Mouse (Mus musculus): ENCODE measurements at regions not wholly inside any gene's neighbourhood (a gene's known extent, or its start where the extent isn't known, plus 50 kb on each side); places are given as distances from the start of the nearest gene placed in this dataset.

DNA sequence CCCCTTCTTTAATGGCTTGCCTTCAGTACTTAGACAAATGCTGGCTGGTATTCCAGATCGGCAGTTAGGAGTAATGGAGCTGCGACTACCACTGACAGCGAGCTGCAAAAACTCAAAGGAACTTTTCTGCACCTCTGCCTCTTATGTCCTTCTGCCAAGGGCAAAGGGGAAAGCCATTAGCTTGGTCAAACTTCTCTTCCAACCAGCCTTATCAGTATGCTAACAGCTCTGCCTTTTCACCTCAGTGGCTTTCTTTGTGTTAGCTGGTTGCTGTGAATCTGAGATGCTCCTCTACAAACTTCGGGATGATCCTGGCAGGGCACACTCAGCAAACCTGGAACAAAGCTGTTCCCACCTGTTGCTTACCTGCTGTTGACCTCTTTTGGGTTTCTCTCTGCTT lies 89.4 kb upstream of the Hs6st1 start:
- DNase-seq: no peak

DNA sequence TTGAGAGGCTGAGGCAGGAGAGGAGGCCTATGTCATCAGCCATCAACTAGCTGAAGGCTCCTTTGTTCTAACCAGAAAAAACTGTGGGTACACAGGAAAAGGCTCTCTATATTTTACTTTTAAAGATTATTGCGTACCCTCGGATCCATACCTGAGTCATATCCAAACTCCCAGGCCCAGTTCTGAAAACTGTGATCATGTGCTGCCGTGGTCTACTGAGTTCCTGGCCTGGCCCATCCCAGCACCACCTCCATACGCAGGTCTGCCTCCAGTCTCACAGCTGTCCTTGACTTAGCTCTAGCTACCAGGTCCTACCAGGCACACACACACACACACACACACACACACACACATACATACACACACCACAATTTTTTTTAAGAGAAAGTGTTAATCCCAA lies 87.0 kb upstream of the Hs6st1 start:
- no peak for DNase-seq

DNA sequence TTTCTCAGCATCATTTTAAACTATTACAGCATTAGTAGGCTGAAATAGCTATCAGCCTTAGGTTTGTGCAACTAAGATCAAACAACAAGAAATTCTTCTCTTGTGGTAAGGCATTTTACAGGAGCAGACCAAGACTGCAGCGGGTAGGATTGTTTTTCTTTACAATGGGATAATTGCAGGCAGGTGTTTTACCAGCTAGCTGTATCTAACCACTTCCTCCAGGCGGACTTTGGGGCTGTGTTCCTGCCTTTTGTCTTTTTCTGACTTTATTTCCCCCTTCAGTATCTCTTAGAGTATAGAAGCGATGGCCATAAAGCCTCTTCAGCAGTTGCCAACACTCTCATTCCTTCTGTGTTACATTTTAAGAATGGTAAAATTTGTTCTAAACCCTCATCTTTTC lies 84.8 kb upstream of the Hs6st1 start:
- no peak for DNase-seq

DNA sequence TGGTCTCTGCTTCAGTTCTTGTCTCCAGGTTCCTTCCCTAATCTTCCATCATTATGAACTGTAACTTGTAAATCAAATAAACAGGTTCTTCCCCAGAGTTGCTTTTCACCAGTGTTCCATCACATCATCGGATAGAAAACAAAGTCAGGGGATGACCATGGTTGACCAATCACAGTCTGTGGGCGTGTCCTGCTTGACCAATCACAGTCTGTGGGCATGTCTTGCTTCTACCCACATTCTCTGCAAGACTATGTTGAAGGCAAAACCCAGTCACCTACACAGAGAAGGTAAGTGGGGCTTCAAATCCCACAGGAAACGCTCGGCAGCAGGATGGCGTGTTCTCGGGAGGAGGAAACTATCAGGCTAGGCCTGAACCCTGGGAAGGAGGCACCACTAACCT lies 82.9 kb upstream of the Hs6st1 start:
- no peak for DNase-seq

DNA sequence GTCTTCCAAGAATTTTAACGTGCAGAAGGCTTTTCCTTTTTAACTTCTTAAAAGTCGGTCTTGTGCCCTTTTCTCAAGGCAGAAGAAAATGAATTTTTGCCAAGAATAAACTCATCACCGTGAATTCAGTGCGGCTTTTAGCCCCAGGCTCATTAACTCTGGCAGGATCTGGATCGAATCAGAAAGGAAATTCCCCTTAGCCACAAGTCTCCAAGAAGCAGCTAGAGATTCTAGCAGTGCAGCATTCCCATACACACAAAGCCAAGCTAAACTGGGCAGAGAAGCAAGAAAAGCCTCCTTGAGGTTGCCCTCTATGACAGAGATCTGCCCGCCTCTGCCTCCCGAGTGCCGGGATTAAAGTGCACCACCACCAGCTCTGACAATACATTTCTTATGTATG lies 81.5 kb upstream of the Hs6st1 start:
- DNase-seq: no peak

DNA sequence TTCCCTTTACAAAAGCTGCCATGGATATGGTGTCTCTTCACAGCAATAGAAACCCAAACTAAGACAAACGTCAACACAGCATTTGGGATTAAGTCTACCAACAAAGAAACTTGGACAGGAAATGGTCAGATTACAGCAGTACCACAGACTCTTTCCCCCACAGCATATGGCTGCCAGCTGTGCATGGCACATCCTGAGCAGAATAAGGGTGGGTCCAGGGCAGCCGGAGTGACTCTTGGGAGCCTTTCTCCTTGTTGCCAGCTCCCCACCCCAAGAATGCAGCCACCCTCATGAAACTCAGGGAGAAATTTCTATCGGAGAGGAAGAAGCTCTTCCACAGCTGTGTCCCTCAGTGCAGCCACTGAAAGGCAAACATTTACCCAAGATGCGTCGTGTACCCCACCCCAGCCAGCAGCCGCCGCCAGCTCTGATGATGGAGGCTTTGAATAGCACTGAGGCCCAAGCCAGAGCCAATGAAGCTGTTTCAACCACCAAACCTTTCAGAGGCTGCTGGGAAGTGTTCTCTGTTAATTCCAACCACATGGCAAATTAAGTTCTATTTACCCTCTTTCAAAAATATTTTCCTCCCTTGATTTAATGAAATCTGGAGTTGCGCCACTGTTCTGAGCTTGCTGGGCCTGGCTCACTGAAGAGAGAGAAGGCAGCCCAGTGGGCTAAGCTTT lies 75.8 kb upstream of the Hs6st1 start:
- no peak for DNase-seq

DNA sequence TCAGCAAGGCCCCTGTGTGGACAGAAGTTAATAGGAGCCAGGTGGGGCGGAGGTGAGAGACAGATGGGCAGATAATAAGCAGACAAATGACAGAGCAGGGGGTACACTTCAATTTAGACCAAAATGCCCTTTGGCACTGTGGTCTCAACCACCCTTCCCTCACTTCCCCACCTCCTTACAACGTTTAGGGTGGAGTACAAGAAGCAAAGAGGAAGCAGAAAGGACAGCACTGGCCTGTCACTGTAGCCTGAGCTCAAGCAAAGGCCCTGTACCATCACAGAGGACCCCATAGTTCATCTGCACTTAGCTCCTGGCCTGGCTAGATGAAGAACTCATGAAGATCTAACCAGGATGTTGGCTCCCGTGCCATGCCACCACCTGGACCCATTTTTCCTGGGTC lies 75.3 kb upstream of the Hs6st1 start:
- DNase-seq: no peak

DNA sequence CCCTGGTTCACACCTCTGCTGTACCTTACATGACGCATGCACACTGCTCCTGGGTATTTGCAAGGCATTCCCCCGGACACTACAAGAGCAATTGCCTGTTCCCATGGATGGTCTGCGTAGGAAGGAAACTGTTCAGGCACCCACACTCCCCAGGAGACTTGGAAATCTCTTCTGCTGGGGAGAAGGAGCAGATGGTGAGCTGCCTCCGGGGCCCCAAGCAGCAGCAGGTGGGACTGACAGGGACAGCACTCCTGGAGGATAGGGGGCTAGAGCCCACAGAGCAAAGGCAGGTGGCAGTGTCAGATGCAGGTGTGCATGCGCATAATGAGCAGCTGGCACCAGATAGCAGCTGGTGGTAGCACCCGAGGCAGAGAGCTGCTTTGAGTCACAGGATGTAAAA lies 72.5 kb upstream of the Hs6st1 start:
- DNase-seq: no peak

DNA sequence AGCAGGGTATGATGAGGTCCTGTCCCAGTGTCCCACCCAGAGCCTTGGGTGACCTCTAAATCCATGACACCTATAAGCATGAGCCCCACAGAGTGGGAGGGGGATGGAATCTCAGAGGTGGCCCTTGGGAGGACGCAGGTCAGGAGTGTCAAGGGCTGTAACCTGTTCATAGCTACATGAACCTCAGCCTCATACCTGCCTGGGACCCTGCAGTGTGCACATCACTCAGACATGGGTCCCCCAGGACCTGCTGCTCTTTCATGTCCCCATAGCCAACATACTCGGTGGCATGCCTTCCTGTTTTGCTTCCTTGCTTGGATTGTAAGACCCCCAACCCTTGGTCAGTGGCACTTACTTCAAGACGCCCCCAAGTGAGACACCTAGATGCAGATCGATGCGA lies 66.9 kb upstream of the Hs6st1 start:
- DNase-seq: no peak

DNA sequence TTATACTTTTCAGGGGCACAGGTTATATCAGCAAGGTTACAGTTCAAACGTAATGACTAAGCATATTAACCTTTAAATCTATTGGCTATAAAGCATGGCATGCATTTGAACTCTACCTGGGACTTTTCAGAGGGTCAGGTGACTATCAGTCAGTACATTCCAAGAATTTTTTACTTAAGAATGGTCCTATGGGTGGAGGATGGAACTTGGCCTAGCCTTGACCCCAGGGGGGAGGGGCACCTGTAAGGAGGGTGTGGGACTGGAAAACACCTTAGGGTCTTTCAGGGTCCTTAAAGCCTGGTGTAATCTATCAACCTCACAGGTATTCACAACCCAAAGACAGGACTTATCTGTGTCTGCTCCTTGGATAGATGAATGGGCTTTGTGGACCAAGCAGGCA lies 66.4 kb upstream of the Hs6st1 start:
- DNase-seq: no peak

DNA sequence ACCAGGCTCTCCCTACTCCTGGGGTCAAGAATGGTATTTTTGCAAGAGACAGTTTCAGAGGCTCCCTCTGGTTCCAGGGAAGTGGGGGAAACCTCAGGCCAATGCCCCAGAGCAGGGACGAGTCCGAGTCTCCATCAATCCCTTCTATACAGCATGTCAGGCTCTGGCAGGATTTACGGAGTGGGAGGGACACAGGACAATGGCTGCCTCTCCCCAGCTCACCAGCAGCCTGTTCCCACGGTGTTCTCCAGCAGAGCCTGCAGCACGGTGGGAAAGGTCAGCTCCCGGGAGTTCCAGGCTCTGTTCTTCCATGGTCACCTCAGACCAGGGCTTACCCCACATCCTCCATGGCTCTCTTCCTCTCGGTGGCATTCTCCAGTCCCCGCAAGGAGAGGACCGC lies 64.6 kb upstream of the Hs6st1 start:
- no peak for DNase-seq

DNA sequence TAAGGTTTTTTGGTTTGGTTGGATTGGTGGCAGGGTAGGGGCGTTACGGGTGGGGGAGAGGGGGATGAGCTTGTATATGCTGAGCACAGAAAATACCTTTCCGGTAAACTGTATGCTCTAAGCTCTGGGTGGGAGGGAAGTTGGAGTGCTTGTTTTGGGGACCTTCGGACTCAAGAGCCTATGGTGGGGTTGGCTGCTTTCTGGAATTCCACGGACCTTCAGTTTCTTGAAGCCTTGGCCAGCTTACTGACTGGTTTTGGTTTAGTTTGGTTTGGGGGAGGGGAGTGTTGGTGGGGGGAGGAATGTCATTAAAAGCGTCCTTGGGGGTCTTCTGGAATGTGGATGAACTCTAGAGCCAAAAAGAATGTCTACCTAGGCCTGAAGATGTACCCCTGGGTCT lies 59.6 kb upstream of the Hs6st1 start:
- DNase-seq: no peak

DNA sequence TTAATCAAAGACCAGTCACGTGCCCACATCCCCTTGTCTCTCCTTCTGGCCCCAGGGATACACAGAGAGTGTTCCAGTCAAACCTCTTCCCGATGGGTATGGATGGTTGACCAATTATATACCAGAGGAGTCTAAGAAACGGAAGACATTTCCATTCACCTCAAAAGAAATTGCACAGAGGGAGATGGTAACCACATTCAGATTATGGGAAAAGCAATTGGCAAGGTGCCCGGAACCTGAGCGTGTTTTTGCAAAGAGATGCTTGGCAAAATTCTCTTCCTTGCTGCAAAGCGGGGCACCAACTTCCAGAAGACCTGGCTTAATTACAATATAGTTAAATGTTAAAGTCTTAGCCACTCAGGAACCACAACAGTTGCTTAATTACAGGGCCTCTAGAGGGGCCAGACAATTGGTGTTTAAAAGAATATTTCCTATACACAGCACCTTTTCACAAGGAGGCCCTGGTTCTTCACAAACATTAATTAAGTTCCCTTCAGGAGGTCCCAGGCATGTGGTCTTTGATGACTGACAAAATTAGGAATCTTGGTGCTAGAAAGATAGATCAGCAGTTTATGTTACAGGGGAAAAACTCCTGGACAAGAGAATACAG lies 59.1 kb upstream of the Hs6st1 start:
- DNase-seq: peak in 1 of 2 experiments; percentile 68

DNA sequence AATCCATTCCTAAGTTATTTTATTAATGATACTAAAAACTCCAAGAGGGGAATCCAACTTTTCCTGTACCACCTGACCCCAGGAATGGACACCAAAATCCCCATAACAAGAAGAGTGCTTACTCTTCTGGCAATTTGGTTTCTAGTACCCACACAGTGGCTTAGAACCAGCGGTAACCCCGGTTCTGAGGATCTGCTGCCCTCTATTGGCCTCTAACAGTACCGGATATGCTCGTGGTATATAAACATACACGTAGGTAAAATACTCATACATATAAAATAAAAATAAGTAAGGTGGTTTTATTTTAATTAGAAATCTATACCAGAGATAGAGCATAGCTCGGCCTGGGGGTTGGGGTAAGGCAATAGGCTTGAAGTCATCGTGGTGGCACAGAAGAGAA lies 58.0 kb upstream of the Hs6st1 start:
- DNase-seq: no peak

DNA sequence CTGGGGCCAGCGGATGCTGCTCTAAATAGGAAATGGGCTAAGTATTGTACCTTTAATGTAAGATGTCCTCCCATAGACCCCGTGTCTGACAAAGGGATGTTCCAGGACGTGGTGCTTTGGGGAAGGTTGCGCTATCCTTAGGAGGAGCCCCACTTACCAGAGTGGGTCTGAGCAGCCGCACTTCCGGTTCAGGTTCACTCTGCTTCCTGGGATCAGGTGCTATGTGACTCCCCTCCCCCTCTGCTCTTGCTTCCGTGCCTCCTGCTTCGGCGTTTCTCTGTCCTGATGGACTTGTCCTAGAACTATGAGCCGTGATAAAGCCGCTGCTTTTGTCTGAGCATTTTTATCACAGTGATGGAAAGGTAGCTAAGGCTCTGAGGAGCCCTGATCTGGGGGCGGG lies 57.4 kb upstream of the Hs6st1 start:
- no peak for DNase-seq

DNA sequence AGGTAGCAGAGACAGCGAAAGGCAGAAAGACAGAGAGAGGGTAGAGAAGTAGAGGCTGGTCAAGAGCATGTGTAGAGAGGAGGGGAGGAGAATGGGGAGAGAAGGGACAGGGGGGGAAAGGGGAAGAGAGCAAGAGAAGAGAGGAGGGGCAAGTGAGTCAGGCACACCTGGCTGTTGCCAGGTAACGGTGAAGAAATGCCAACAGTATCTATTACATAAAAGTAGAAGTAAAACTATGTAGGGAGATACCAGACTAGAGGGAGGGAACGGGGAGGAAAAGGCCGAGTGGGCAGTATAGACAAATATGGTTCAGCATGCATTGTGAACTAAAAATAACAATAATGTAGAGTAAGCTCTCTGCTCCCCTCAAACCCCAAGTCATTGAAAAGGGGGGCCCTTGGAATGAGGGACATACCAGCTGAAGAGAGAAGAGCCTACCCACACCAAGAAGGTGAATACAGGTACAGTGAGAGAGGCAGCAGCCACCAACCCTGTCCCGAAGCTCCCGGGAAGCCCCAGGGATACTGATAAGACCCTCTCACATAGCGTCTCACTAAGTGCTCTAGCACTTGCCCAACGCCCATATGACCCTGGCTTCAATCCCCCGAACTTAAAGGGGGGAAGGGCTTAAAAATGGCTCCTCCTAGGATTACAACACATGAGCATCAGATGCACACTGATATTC lies 56.0 kb upstream of the Hs6st1 start:
- DNase-seq: peak in 1 of 2 experiments; percentile 31

DNA sequence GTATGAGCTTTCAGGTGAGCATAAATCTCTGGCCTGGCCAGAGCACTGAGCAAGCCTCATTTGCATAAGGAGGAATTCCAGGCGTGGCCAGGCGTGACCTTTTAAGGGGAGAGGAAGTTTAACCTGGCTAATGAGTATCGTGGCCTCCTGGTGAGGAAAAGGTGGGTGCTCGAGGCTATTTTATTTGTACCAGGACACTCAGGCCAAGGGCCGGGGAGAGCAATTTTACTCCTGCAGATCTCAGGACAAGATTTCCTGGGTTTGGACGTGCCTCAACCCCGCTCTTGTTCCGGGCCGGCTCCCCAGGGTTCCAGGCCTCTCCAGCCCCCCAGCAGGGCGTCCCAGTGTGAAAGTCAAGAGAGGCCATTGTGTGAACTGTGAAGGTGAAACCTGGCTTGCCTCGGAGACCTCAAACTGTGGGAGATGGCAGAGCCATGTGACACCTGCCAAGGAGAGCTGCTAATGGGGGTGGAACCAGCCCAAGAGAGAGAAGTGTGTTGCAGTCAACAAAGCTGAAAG lies 54.3 kb upstream of the Hs6st1 start:
- peak; percentile 74 to 85 for DNase-seq

DNA sequence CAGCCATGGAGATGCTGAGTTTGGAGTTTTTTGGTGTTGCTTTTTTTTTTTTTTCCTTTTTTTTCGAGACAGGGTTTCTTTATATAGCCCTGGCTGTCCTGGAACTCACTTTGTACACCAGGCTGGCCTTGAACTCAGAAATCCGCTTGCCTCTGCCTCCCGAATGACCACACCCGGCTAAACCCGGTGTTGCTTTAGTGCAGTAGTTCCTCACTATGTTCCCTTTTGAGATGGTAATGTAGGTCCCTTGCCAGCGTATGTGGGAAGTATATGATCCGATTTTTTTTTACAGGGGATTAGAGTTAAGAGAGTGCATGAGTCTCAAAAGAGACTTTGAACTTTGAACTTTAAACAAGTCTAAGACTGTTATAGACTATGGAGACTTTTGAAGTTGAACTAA lies 53.8 kb upstream of the Hs6st1 start:
- no peak for DNase-seq

DNA sequence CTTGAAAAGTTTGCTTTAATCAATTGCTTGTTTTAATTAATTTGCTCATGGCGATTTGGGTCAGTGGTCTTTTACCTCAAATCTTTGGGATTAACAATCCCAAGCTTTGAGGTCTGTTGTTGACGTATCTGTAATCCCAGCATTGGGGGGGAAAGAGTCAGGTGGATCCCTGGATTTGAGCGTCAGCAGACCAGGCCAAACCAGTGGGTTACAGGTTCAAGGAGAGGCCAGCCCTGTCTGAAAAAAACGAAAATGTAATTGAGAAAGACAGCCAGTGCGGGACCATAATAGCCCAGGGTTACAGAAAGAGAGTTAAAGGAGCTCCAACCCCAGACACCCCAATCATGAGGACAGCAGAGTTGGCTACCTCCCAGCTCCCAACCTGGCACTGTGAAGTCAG lies 53.0 kb upstream of the Hs6st1 start:
- peak in 1 of 2 experiments; percentile 36 for DNase-seq

DNA sequence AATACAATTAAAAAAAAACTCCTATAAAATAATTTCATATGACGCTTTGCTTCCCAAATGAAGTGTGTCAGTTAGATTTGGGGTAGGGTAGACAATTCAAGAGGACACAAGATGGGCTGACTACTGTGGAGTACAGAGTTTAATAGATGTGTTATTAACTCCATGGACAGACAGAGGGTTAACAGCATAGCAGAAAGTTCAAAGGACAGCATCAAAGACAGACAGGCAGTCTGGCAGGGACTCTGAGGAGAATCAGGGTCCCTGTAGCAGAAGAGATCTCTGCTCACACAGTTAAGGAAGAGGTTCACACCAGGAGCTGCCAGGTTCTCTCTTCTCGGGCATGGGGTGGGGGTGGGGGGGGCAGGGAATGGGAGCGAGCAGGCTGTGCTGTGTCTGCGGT lies 51.6 kb upstream of the Hs6st1 start:
- DNase-seq: peak in 1 of 2 experiments; percentile 27

DNA sequence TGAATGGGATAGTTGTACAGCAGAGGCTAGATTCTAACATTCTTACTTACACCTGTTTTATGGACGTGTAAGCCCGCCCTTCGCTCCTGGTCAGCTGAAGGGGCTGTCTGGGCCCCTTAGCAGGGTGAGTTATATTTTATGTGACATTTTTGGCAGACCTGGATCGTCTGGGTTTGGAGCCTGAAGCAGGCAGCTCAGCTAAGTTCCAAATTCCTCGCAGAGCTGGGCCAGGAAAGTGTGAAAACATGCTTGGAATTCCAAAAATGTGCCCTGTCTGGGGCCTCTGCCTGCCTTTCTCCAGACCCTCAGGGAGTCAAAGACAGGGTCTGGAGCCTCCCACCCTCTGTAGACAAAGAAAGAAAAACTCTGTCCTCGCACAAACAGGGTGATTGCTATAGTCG lies 51.1 kb upstream of the Hs6st1 start:
- DNase-seq: peak; percentile 63 to 64

DNA sequence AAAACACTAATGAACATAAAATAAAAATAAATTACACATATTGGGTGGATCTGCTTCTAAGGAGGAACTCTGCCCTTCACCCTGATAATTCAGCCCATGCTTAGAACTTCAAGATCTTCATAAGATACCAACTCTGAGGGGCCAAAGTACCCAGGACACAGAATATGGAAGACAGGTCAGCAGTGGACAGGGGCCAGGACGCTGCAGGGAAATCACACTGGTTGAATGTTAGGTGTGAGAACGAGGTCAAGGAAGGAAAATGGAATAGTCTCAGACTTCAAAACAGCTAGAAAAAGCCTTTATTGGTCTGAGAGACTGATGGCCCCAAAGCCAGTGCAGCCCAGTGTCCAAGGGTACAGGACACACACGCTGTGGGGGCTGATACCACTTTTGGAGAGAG lies 50.5 kb upstream of the Hs6st1 start:
- DNase-seq: peak in 1 of 2 experiments; percentile 28

All from kidney, postnatal 25 days (tissue).